Mouse (Mus musculus) brain, embryonic 14.5 days (tissue): ENCODE data around the gene Adam30.

Experiments used
- CTCF ChIP-seq: fragments of 200-500 bp; IDR thresholded peaks from 2 replicates; pipeline ENCODE4 v1.5.1; 2012; ENCODE audit warnings: inconsistent platforms, mild to moderate bottlenecking, moderate library complexity, borderline replicate concordance; ENCODE audit not compliant: insufficient read depth, insufficient read length; ENCODE audit errors: extremely low read depth
- POLR2A ChIP-seq: fragments of 200-500 bp; IDR thresholded peaks from 2 replicates; pipeline ENCODE4 v1.6.1; 2012; ENCODE audit warnings: mild to moderate bottlenecking, inconsistent platforms, borderline replicate concordance; ENCODE audit not compliant: poor library complexity, insufficient read depth, insufficient read length, severe bottlenecking; ENCODE audit errors: extremely low read depth

GRCm38 (mm10) chr3:98211301-98212081 lies 51.1 kb downstream of the Adam30 start:
- TF ChIP-seq CTCF, result no peak
- no peak for TF ChIP-seq POLR2A
